Mouse (Mus musculus): Measurements from ENCODE around the gene Topbp1.

DNA sequence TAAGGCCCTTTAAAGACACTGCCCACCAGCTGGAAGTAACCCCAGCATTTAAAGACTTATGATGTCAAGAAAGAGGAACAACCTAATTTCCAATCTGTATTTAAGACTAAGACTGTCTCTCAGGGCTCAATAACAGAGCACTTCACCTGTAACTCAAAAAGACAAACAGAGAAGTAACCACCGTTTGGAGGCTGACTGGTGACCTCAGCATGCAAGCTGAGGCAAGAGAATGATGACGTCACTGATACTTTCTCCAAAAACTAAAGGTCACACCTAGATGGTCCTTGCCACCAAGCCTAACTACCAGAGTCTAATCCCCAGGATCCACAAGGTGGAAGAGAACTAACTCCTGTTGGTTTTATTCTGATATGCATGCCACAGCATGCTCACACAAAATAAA is 55.6 kb downstream of the Topbp1 start:
- no peak for TF ChIP-seq USF1 (IDR thresholded peaks at IDR 0.05; ENCODE audit: low read depth)
- no peak for TF ChIP-seq CTCF (IDR thresholded peaks at IDR 0.05; ENCODE audit: control insufficient read depth, insufficient read depth, insufficient read length)
- no peak for TF ChIP-seq MYOD1 (IDR thresholded peaks at IDR 0.05; ENCODE audit: control insufficient read depth, insufficient read length, low read depth)
- no peak for TF ChIP-seq CEBPB (IDR thresholded peaks at IDR 0.05; ENCODE audit: low read depth)
- no peak for TF ChIP-seq MYOG (IDR thresholded peaks at IDR 0.05; ENCODE audit: control insufficient read depth, extremely low read depth, insufficient read length)
- no peak for TF ChIP-seq MAX (IDR thresholded peaks at IDR 0.05)
